Mouse (Mus musculus) adrenal gland (tissue): Measurements from ENCODE around the gene Prkg1.

Experiments
- intact Hi-C: fragments of 180-260 bp; cut with DNase I; formaldehyde crosslinking; loops from one replicate; pipeline ENCODE4 v1.15.1; 2025

Gene Prkg1

DNA sequence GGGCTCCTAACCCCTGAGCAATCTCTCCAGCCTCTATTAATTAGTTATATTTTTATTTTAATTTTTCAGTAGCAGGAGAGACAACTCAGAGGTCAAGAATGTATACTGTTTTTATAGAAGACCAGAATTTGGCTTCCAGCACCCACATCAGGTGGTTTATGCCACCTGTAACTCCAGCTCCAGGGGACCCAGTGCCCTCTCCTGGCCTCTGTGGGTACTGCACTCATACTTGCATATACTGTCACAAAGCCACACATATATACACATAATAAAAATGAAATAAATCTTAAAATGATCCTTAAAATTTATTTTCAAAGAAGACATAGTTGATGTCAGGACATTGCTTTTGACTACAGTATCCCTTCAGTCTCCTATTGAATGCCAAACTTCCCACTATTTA is 862.5 kb downstream of the Prkg1 start:
- intact Hi-C loops: no loop called here

DNA sequence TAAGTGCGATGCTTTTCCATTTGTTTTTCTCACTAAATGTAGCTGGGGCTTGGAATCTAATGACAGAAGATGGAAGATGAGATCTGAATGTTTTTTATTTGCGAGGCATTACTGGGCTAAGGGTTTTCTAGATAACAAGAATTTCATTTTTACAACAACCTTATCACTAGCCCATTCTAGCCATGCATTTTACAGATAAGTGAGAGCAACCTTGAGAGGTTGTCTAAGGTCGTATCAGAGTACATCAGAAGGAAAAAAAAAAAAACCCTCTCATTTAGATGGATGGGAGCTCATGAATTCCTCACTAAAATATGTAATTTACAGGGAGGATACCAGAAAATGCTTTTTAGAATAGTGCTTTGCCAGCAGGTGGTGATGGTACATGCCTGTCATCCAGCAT is 863.8 kb downstream of the Prkg1 start:
- intact Hi-C loops: no loop called here

DNA sequence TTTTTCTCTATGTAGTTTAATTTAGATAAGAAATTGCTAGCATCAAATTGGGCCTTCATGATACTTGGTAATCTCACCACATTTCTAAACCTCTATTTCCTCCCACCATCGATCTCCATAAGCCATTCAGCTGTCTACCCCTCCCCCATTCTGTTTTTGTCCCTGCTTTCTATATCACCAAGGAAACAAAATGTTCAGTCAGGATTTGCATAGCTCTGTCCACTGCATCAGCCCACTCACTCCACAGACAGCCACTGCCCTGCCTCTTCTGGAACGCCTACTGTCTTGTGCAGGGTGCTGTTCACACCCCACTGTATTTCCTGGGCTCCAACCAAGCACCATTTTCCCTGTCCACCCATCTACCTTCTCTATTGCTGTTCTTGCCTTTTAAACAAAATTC is 874.5 kb downstream of the Prkg1 start:
- intact Hi-C loops: no loop called here

DNA sequence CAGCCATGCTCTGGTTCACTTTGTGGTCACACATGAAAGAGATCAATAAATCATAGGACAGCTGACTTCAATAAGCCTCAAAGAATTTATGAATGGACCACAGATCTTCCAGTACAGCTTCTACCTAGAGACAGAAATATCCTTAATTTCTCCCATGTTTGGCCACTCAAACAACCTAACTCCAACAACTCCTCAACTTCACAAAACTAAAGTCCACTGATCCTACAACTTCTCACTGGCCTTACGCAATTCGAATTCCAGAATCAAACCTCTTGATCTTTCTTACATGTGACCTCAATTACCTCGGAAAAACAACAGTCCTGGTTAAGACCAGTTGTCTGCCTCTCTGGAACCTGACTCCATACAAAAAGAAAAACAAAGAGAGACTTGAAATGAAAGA is 875.0 kb downstream of the Prkg1 start:
- intact Hi-C loops: no loop called here

DNA sequence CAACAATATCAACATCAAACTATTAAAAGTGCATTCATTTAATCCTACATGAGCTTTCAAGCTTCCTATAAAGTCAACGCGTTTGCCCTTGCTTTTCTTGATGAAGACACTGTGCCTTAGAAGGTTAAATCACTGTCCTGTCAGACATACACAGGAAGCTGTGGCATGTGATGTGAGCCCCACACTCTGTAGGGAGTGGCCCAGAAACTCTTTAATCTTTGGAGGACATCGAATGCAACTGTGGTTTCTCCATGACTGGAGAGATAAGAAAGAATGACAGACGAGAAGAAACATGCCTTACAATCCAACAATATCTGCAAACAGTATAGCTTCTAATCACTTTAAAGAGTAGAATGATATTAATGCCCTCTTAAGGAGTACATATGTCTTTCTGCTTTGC is 903.4 kb downstream of the Prkg1 start:
- intact Hi-C loops: no loop called here

DNA sequence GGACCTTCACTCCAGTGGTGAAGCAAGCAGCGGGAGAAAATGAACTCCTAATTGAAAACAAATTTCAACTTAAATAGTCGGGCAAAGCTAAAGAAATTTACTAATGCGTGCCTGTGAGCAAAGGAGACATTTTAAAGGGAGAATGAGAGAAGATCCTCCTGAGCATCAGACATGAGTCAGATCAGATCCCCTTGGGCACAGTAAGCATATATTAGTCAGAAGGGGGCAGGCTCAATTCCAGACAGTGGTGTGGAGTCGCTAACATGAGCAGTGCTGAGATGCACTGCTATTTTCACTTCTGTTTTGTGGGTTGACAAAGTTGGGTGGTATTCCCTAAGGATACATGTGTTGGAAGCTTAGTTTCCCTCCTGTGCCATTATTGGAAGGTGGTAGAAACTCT is 913.8 kb downstream of the Prkg1 start:
- intact Hi-C loops: no loop called here

DNA sequence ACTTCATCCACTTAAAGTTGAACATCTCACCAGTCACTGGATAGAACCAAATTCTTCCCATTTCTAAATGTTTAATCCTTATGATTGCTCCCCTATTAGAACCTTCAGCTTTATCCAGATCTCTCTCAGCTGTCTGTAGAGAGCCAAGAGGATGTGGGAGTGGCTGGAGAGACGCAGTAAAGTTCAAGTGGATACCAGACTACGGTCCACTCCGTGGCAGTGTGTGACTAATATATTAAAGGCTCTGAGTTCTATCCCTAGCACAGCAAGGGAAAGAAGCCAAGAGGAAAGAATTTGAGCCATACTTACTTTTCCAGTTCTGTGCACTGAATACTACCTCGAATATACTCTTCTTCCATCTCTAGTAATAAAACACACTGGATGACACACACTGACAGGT is 919.9 kb downstream of the Prkg1 start:
- intact Hi-C loops: loop anchor here (5.0 kb wide), 1 partner anchor 897 kb away; no protein-coding TSS in a partner anchor

DNA sequence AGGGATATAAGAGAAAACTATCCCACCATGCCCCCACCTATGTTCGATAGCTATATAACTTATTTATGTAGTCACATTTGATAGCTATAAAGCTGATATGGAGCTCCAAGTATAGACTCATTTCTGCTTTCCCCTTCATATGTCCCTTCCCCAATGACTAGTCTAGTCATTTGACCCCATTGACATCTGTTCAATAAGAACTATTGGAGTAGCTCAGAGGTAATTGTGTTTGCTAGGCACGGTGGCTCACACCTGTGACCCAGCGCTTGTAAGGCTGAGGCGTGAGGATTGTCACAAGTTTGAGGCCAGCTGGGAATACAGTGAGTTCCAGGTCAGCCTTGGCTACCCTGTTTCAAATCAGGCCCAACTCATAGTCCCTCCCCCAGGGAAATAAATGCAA is 921.2 kb downstream of the Prkg1 start:
- intact Hi-C loops: loop anchor here (2.0 to 5.0 kb wide), 2 partner anchors 837 to 899 kb away; no protein-coding TSS in a partner anchor

DNA sequence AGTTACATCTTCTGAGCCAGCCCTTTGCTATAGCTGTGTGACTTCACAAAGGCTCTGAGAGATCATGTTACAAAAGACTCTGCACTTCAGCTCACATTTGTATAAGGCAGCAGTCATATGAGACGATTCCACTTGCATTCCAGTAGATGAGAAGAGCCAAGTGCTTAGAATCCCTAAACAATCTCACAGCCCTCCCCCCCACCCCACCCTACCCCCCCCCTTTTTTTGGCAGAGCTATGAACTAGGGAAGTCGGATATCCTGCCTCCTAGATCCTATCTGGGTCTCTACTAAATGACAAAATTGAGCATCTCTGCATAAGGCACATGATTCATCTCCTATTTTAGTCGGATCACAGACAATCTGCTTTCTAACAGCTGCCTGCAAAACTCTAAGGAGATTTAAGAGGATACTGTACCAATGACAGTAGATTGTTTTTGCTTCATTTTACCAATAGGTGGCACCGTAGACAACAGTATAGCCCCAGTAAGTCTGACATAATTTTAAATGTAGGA is 921.7 kb downstream of the Prkg1 start:
- intact Hi-C loops: loop anchor here (2.0 to 5.0 kb wide), 2 partner anchors 838 to 899 kb away; no protein-coding TSS in a partner anchor

DNA sequence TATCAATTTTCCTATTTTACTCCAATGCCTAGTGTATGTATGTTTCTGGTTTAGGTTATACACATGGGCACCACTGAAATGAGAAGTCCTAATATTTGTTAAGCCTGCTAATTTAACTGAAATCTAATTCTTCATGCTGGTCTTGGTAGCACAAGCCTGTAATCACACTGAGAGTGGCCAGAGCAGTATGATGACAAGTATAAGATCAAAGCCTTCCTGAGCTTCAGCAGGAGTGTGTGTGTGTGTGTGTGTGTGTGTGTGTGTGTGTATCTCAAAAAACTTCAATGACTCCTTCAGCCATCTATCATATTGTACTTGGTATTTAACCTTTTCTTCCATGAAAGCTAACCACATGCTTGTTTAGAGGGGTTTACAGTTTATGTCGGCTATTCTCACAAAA is 922.2 kb downstream of the Prkg1 start:
- intact Hi-C loops: loop anchor here (2.0 to 5.0 kb wide), 2 partner anchors 838 to 900 kb away; no protein-coding TSS in a partner anchor

DNA sequence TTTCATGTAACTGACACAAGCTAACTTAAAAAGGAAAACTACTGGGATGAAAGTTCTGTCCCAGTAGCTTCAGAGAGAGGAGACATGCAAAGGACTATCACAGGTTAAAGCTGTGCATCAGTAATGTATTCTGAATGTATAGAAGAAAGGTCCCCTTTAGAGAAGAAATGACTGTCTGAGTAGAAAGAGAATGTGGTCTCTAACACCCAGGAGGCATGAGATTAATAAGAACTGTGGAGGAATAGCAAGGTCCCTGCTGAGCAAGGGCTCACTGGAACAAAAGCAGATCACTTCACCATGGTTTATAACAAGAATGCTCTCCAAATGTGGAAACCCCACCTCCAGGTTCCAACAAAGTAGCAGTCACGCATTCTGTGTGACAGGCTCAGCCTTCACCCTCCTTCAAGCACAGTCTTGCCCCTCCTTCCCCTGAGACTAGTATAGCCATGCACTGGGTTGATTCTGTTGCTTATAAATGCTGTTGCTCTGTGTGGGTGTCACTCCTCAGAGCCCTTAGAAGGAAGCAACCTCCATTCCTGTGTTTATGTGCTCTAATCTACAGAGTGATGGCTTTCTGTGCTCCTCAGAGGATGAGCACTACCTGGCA is 931.7 kb downstream of the Prkg1 start:
- intact Hi-C loops: no loop called here

DNA sequence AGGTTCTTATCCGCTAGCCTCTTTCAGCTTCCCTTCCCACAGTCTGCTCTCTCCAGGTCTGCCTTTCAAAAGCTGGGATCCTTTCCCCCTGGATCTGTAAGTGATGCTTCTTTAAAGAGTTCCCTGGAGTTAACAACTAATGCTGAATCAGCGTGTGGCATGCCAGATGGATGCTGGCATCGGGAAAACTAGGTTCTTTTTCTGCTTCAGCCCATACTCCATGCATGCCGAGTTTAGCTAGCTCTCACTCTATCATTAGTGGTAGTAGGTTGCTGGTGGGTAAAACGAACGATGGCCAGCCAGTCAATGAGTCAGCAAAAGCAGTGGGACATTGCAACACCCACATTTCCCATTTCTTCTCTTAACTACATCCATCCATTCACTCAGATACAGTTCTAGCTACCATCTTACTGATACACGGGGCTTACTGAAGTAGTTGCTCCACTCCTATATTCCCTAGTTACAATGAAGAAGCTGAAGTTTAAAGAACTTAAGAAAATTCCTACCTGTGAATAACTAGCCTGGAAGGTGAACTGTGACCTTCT is 935.5 kb downstream of the Prkg1 start:
- intact Hi-C loops: no loop called here

DNA sequence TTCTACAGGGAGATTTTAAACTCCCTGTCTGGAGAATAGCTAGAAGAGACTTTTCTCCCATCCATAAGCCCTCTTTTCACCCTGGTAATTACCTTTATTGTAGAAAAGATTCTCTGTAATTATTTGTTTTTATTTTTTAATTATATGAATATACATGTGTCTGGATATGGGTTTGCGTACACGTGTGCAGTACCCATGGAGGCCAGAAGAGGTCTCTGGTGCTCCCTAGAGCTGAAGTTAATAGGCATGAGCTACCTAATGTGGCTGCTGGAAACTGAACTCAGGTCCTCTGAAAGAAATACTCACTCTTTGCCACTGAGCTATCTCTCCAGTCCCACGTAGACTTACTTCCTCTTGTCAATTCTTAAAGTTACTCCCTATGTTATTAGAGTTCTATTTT is 937.0 kb downstream of the Prkg1 start:
- intact Hi-C loops: no loop called here

DNA sequence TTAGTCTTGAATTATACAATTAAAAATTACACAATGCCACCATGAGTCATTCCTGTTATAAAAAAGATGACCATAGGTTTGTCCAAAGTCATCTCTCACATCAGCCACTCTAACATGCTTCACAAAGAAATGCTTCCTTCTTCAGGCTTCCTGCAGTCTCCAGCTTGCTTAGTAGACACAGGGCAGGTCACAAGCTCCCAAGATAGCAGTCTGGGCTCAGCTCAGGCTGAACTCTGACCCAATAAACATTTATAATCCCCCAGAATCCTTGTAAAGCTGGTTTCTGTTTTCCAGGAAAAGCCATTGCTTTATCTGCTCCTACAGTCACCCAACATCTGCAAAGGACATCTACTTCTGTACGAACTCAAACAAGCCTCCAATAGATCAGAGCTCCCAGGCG is 938.7 kb downstream of the Prkg1 start:
- intact Hi-C loops: no loop called here

DNA sequence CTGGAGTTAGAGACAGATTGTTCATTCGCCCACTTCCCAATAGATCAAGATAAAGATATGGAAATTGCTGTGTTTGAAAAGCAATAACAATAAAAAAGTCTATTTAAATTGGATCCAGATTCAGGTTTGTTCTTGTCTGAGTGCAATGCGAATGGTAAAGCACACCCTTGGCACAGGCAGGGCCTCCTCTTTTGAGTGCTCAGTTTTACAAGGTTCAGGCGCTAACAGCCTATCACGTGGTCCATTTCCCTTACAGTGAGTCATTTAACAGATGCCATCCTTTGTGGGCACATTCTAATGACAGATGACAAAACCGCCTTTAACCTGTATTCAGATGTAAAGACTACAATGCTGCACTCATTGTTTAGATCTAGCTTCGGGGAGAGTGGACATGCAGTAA is 949.2 kb downstream of the Prkg1 start:
- intact Hi-C loops: no loop called here

DNA sequence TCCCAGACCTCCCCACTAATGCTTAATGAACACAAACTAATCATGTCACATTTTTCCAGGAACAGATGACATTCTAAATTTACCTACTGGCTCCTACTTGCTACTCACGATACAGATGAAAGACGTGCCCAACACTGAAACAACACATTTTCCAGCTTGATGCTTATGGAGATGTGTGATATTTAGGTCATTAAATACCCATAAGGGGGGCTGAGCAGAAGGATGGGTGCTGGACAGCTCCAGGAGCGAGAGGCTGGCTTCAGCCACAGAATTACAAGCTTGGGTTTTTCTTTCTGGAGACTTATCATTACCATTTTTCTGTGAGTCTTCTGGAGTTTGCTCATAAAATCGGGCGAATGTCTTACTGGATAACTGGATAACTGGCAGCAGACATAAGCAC is 958.6 kb downstream of the Prkg1 start:
- intact Hi-C loops: no loop called here

DNA sequence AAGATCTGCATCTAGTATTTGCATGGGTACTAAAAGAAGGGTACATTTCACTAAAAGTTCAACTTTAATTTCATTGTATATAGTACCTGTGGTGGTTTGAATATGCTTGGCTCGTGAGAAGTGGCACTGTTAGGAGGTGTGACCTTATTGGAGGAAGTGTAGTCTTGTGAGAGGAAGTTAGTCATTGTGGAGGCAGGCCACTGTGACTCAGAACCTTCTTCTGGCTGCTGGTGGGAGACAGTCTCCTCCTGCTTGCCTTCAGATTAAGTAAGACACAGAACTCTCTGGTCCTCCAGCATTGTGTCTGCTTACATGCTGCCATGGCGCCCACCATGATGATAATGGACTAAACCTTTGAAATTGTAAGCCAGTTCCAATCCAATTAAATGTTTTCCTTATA is 984.0 kb downstream of the Prkg1 start:
- intact Hi-C loops: no loop called here

DNA sequence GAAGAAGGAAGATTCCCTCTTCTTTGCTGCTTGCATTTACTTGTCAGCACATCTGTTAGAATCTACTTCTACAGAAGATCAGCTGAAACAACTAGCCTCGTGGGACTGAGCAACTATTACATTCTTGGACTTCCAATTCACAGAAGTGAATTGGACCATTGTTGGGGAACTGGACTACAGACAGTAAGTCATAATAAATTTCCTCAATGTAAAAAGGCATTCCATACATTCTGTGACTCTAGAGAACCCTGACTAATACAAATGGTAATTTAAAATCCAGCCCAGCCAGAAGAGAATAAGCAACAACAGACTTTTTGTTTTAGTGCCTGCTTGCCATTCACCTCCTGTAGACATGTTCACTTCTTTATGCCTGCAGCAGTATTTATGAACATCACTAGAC is 996.5 kb downstream of the Prkg1 start:
- intact Hi-C loops: no loop called here

DNA sequence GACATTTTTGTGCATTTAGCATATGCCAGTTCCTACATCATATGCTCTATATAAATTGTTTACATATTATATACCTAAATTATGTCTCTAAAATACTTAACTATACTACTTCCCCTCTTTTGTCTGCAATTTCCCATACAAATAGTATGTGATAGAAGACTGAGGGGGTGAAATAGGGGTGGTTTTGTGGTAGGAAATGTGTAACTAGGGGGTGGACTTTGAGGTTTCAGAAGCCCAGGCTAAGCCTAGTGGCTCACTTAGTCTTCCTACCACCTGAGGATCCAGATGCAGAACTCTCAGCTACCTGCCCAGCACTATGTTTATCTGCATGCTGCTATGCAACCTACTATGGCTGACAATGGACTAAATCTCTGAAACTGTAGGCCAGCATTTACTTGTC is 1020.4 kb downstream of the Prkg1 start:
- intact Hi-C loops: no loop called here

DNA sequence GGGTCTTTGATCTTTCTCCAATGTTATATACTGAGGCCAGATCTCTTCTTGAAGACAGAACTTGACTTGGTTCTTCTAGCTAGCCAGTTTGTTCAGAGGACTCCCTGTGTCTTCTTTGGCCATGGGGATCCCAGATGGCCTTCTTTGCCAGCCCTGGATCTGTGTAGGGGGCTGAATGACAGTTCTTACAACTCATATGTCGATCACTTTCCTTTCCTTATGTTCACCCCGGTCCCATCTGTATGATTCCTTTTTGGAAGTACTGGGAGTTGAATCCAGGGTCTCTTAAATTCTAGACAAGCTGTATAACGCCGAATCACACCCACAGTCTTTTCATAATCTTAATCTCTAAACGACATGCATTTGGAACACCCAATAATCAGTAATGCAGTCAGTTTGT is 1065.7 kb downstream of the Prkg1 start:
- intact Hi-C loops: no loop called here

DNA sequence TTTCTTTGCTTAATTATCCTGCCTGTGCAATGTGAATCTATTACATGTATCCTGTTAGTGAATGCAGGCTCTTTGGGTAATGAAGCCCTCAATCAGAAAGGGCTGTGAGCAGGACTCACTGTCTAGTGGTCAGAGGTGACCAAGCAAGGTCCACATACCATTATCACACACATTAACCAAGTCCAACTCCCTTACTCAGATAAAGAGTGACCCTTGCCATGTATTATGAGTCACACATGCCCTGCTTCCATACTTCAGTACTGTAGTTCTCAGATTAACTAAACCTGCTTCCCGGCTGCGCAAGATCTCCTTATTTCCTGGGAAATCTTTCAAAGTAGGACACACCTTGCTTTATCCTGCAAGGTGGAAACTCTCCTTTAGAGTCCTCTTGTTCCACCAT is 1073.6 kb downstream of the Prkg1 start:
- intact Hi-C loops: no loop called here

DNA sequence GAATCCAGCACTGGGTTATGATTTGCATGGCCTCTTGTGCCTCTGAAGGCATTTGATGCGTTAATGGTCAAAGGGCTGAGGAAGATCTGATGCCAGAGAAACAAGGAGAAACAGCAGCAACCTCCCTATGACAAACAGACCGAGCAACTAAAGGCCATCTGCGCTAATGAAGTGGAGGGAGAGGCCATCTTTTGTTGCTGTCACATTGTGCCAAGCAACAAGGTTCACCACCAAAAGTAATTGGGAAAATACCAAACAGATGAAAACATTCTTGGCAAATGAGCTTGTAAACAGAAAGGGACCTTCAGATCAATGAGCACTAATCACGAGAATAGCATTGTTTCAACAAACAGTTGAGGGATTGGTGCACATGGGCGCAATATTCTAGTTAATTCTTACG is 1074.1 kb downstream of the Prkg1 start:
- intact Hi-C loops: no loop called here

DNA sequence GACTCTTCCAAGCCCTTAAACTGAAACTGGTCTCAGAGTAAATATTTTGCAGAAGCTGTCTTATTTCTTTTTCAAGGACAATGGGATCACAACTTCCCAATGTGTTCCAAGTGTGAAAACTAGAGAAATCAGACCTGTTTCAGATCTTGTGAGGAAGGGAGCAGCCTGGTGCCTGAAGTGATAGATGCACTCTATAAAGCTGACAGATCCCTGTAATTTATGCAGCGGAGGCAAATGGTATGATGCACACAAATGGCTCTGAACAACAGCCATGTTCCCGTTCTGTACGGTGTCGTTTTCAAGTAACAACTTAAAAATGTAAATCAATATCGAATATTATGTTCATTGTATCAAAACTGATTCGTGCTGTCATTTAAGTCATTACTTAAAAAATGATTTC is 1076.9 kb downstream of the Prkg1 start:
- intact Hi-C loops: no loop called here
